ENCODE assay signal across 8 mouse cellular contexts in the genomic region with DNA sequence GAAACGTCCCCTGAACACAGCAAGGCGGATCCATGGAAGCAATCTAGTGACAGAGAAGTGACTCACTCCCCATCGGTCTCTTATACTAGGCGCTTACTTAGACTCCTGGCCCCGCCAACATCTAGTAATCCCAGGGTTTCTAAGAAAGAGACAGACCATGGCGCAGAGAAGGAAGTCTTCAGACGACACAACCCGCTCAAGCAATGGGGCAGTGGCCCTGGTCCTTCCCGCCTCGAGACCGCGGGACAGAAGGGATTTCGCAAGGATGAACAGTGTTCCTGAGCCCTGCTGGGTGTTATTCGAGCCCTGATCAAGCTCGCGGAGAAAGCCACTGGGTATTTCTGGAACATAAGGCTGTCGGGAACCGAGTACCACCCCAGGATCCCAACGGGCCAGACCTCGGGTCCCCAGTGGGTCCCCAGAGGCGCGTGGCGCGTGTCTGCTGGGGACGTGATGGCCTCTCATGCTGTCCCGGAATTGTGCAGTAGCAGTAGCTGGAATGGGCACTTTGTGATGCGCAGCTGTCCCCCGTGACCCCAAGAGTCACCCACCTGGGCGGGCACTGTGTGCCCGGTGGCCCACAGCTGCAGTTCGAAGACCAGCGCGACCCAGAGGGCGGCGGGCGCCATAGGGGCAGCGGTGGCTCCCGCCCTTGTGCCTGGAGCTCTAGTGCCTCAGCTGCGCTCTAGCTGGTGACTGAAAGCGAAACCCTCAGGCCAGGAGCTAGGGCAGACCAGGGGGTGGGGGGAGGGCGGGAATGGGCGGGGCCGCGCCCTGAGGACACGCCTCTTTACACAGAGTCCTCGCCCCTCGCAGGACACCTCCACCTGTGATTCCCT. TPM values are rescaled to one million over a fixed set of nuclear protein-coding genes. Genes with fewer than 3 reads are reported as not detected.
DNase-seq lines count a peak whose midpoint lies in the region; ATAC-seq and TF ChIP-seq lines count a peak whose summit lies in the region.

Tnfrsf1b (minus strand) TSS at position 698 of the 839 bp plus-strand sequence.

- H3K9me3 ChIP-seq in embryonic facial prominence, embryonic 13.5 days = no peaks in the 10 kb centered on the region
- H3K9me3 ChIP-seq in heart, embryonic 13.5 days = no peaks in the 10 kb centered on the region
- H3K9me3 ChIP-seq in kidney, embryonic 16.5 days (ENCODE audit: low read length) = no peaks in the 10 kb centered on the region

- peaks cover 42% of the 10 kb centered on the region for H3K27me3 ChIP-seq in embryonic facial prominence, embryonic 13.5 days
- H3K27me3 ChIP-seq in heart, embryonic 13.5 days (replicated peaks) = peaks cover 51% of the 10 kb centered on the region
- peaks cover 33% of the 10 kb centered on the region for H3K27me3 ChIP-seq in kidney, embryonic 16.5 days (ENCODE audit: insufficient read depth, low read length)

- H3K27ac ChIP-seq in layer of hippocampus, adult 2 months = peak within 1 kb of the TSS; percentile 71
- H3K27ac ChIP-seq in embryonic facial prominence, embryonic 13.5 days = no peak within 1 kb of the TSS
- no peak within 1 kb of the TSS for H3K27ac ChIP-seq in heart, embryonic 13.5 days (replicated peaks)
- H3K27ac ChIP-seq in kidney, embryonic 16.5 days (ENCODE audit: low read length) = no peak within 1 kb of the TSS

- H3K4me3 ChIP-seq in layer of hippocampus, adult 2 months = peak within 1 kb of the TSS; percentile 58
- peak within 1 kb of the TSS; percentile 41 for H3K4me3 ChIP-seq in embryonic facial prominence, embryonic 13.5 days
- peak within 1 kb of the TSS; percentile 62 for H3K4me3 ChIP-seq in heart, embryonic 13.5 days
- H3K4me3 ChIP-seq in kidney, embryonic 16.5 days (ENCODE audit: low read length) = peak within 1 kb of the TSS; percentile 58

- 1% methylated on average over 47 of the region's 47 CpGs for WGBS in embryonic facial prominence, embryonic 13.5 days
- WGBS in heart, embryonic 13.5 days = 1% methylated on average over 47 of the region's 47 CpGs
- 1% methylated on average over 45 of the region's 47 CpGs for WGBS in kidney, embryonic 16.5 days

- H3K4me1 ChIP-seq in embryonic facial prominence, embryonic 13.5 days = peaks cover 9% of the 10 kb centered on the region
- H3K4me1 ChIP-seq in heart, embryonic 13.5 days = peaks cover 11% of the 10 kb centered on the region
- H3K4me1 ChIP-seq in kidney, embryonic 16.5 days (ENCODE audit: insufficient read depth, low read length) = peaks cover 11% of the 10 kb centered on the region; the same call in 1 of the 2 replicates

- H3K4me2 ChIP-seq in embryonic facial prominence, embryonic 13.5 days = peak within 1 kb of the TSS; percentile 70
- H3K4me2 ChIP-seq in heart, embryonic 13.5 days = peak within 1 kb of the TSS; percentile 94
- H3K4me2 ChIP-seq in kidney, embryonic 16.5 days (replicated peaks; ENCODE audit: low read depth, low read length) = peak within 1 kb of the TSS; percentile 94

- no peak for ATAC-seq in embryonic facial prominence, embryonic 13.5 days (ENCODE audit: insufficient number of reproducible peaks, insufficient read depth, low FRiP score, low TSS enrichment, low read depth)
- peak; percentile 62; the same call in 1 of the 2 replicates for ATAC-seq in heart, embryonic 13.5 days (ENCODE audit: extremely low read depth, insufficient number of reproducible peaks, low FRiP score, low TSS enrichment)
- ATAC-seq in kidney, embryonic 16.5 days (ENCODE audit: low FRiP score, low TSS enrichment) = peak; percentile 90

- H3K36me3 ChIP-seq in embryonic facial prominence, embryonic 13.5 days = no peaks in the 10 kb centered on the region
- no peaks in the 10 kb centered on the region for H3K36me3 ChIP-seq in heart, embryonic 13.5 days
- no peaks in the 10 kb centered on the region for H3K36me3 ChIP-seq in kidney, embryonic 16.5 days (ENCODE audit: insufficient read depth, low read length)

- H3K9ac ChIP-seq in embryonic facial prominence, embryonic 13.5 days = peak within 1 kb of the TSS; percentile 61
- peak within 1 kb of the TSS; percentile 77 for H3K9ac ChIP-seq in heart, embryonic 13.5 days
- peak within 1 kb of the TSS; percentile 60 for H3K9ac ChIP-seq in kidney, embryonic 16.5 days (replicated peaks; ENCODE audit: low read length)

- TF ChIP-seq CTCF in layer of hippocampus, adult 2 months (conservative IDR thresholded peaks at IDR 0.05) = no peak

- no peak for DNase-seq in layer of hippocampus, adult 2 months (ENCODE audit: low spot score in 2 of 2)
- no peak for DNase-seq in layer of hippocampus, postnatal 10 days (ENCODE audit: low spot score in 2 of 2)
- DNase-seq in lung, postnatal 36 days = peak; percentile 75
- peak; percentile 57 for DNase-seq in skeletal muscle tissue, adult 2 months (ENCODE audit: low read depth, low spot score)
- DNase-seq in layer of hippocampus, adult 8-10 months (ENCODE audit: low spot score in 2 of 2) = no peak

RNA-seq across cellular contexts. Expression of gene Tnfrsf1b, which starts in this region (rescaled TPM):
- 1 to 10 TPM; 2.7 TPM for total RNA-seq in layer of hippocampus, adult 2 months (2021)
- 1 to 10 TPM; 2.5 TPM for total RNA-seq in layer of hippocampus, postnatal 10 days (2021)
- polyA plus RNA-seq in embryonic facial prominence, embryonic 13.5 days (2015; fragmentation: Nextera tagmentation; extraction: Ambion mirVana) = 1.6 and 2.7 TPM in 2 replicates
- 2.7 and 3.0 TPM in 2 replicates for polyA plus RNA-seq in heart, embryonic 13.5 days (2015; fragmentation: Nextera tagmentation; extraction: Ambion mirVana)
- 3.4 and 3.7 TPM in 2 replicates for polyA plus RNA-seq in kidney, embryonic 16.5 days (2015; fragmentation: Nextera tagmentation; extraction: Ambion mirVana)
- total RNA-seq in layer of hippocampus, adult 8-10 months (2022) = 1 to 10 TPM; 2.7 to 6.6 (median 4.6) TPM

Comparison
In these comparisons a context has a peak if more than half of its experiments do, and no peak if none do; other contexts are left out.
1. DNase-seq: peak in lung, postnatal 36 days (single experiment) and skeletal muscle tissue, adult 2 months (single experiment); none in layer of hippocampus, adult 2 months (0 of 2), layer of hippocampus, postnatal 10 days (0 of 2) and layer of hippocampus, adult 8-10 months (0 of 2).
2. Peak in every context shown above with its lines, with median percentiles within 50 percentile points of each other: H3K4me3 ChIP-seq, H3K4me2 ChIP-seq and H3K9ac ChIP-seq.